Mouse (Mus musculus) cerebellum, postnatal 36 days (tissue): ENCODE measurements at regions not wholly inside any gene's neighbourhood (a gene's known extent, or its start where the extent isn't known, plus 50 kb on each side); places are given as distances from the start of the nearest gene placed in this dataset.
A peak's percentile ranks its signal among the peaks of the same experiment; 100 is the strongest.

Source experiments
- DNase-seq, 2 experiments: peaks; one replicate each; pipeline ENCODE4 v3.0.0; 2021 to 2022; ENCODE audit warnings: mixed read lengths in 2 of 2

- DNase-seq = no peak
These were observed 144.1 kb downstream of the Klf7 start for GRCm38 (mm10) chr1:63977956-63978355.

GRCm38 (mm10) chr1:63977302-63977888 lies 144.7 kb downstream of the Klf7 start:
- no peak for DNase-seq

GRCm38 (mm10) chr1:63976862-63977261 lies 145.2 kb downstream of the Klf7 start:
- DNase-seq = no peak

GRCm38 (mm10) chr1:63967849-63968248 lies 154.2 kb downstream of the Klf7 start:
- DNase-seq = no peak

- DNase-seq = no peak
These were observed 156.6 kb downstream of the Klf7 start for GRCm38 (mm10) chr1:63965446-63965845.

- no peak for DNase-seq
These were observed 157.6 kb downstream of the Klf7 start for GRCm38 (mm10) chr1:63964519-63964918.

GRCm38 (mm10) chr1:63955701-63956355 lies 166.3 kb downstream of the Klf7 start:
- DNase-seq = peak; percentile 11 to 62

- no peak for DNase-seq
These were observed 167.1 kb downstream of the Klf7 start for GRCm38 (mm10) chr1:63954876-63955513.

GRCm38 (mm10) chr1:63954172-63954571 lies 167.9 kb downstream of the Klf7 start:
- DNase-seq = no peak

- peak; percentile 54 to 55 for DNase-seq
These were observed 168.7 kb downstream of the Klf7 start for GRCm38 (mm10) chr1:63953229-63953883.

- DNase-seq = no peak
These were observed 170.4 kb downstream of the Klf7 start for GRCm38 (mm10) chr1:63951663-63952062.

- no peak for DNase-seq
These were observed 174.8 kb downstream of the Klf7 start for GRCm38 (mm10) chr1:63947278-63947677.

GRCm38 (mm10) chr1:63946834-63947233 lies 175.2 kb downstream of the Klf7 start:
- DNase-seq = no peak

- no peak for DNase-seq
These were observed 175.7 kb upstream of the 4933402D24Rik start for GRCm38 (mm10) chr1:63944786-63945185.

- no peak for DNase-seq
These were observed 169.3 kb upstream of the 4933402D24Rik start for GRCm38 (mm10) chr1:63938416-63938815.

GRCm38 (mm10) chr1:63937480-63937879 lies 168.4 kb upstream of the 4933402D24Rik start:
- DNase-seq = no peak

GRCm38 (mm10) chr1:63934570-63935280 lies 165.7 kb upstream of the 4933402D24Rik start:
- no peak for DNase-seq

- DNase-seq = no peak
These were observed 163.4 kb upstream of the 4933402D24Rik start for GRCm38 (mm10) chr1:63932484-63932883.

- peak; percentile 35 to 50 for DNase-seq
These were observed 160.5 kb upstream of the 4933402D24Rik start for GRCm38 (mm10) chr1:63929362-63930125.

- DNase-seq = peak; percentile 36 to 59
These were observed 159.8 kb upstream of the 4933402D24Rik start for GRCm38 (mm10) chr1:63928850-63929249.

- no peak for DNase-seq
These were observed 159.3 kb upstream of the 4933402D24Rik start for GRCm38 (mm10) chr1:63928361-63928760.
